Mouse (Mus musculus) retina, adult 2 months (tissue): ENCODE measurements at regions not wholly inside any gene's neighbourhood (a gene's known extent, or its start where the extent isn't known, plus 50 kb on each side); places are given as distances from the start of the nearest gene placed in this dataset.
"Not testable (repeated sequence)": the region's sequence is repeated elsewhere in the genome, so short reads cannot be mapped to it uniquely, and the experiment has no call there.

Source experiments
- DNase-seq: peaks from one replicate; pipeline ENCODE4 v3.0.0-alpha.2; 2012; ENCODE audit warnings: low read depth, low spot score

- no peak for DNase-seq
Observed at GRCm38 (mm10) chr12:28922236-28922635, 170.6 kb downstream of the Eipr1 start.

- DNase-seq, result no peak
Observed at GRCm38 (mm10) chr12:28925206-28925605, 173.6 kb downstream of the Eipr1 start.

- no peak for DNase-seq
Observed at GRCm38 (mm10) chr12:28939936-28940335, 188.3 kb downstream of the Eipr1 start.

- no peak for DNase-seq
Observed at GRCm38 (mm10) chr12:28948889-28949288, 197.3 kb downstream of the Eipr1 start.

- DNase-seq, result no peak
Observed at GRCm38 (mm10) chr12:28949307-28949706, 197.7 kb downstream of the Eipr1 start.

GRCm38 (mm10) chr12:28957155-28957554, 205.6 kb downstream of the Eipr1 start:
- no peak for DNase-seq

- no peak for DNase-seq
Observed at GRCm38 (mm10) chr12:28958661-28959060, 207.1 kb downstream of the Eipr1 start.

GRCm38 (mm10) chr12:28969671-28970379, 218.2 kb downstream of the Eipr1 start:
- no peak for DNase-seq

GRCm38 (mm10) chr12:28974571-28975041, 223.0 kb downstream of the Eipr1 start:
- DNase-seq, result no peak

- no peak for DNase-seq
Observed at GRCm38 (mm10) chr12:28975249-28975648, 223.6 kb downstream of the Eipr1 start.

- no peak for DNase-seq
Observed at GRCm38 (mm10) chr12:28979679-28980078, 228.1 kb downstream of the Eipr1 start.

GRCm38 (mm10) chr12:28986214-28986613, 234.6 kb downstream of the Eipr1 start:
- DNase-seq, result no peak

GRCm38 (mm10) chr12:28997474-28998192, 246.0 kb downstream of the Eipr1 start:
- no peak for DNase-seq

GRCm38 (mm10) chr12:28999963-29000451, 248.4 kb downstream of the Eipr1 start:
- no peak for DNase-seq

GRCm38 (mm10) chr12:29004504-29004903, 252.9 kb downstream of the Eipr1 start:
- DNase-seq, result no peak

GRCm38 (mm10) chr12:29014601-29015000, 263.0 kb downstream of the Eipr1 start:
- no peak for DNase-seq

GRCm38 (mm10) chr12:29015200-29015862, 263.7 kb downstream of the Eipr1 start:
- DNase-seq, result no peak

- no peak for DNase-seq
Observed at GRCm38 (mm10) chr12:29021152-29021551, 269.5 kb downstream of the Eipr1 start.

- DNase-seq, result no peak
Observed at GRCm38 (mm10) chr12:29028171-29028570, 276.6 kb downstream of the Eipr1 start.

GRCm38 (mm10) chr12:29029461-29029860, 277.9 kb downstream of the Eipr1 start:
- DNase-seq, result no peak

GRCm38 (mm10) chr12:29046009-29046408, 294.4 kb downstream of the Eipr1 start:
- DNase-seq, result no peak

- DNase-seq, result not testable (repeated sequence)
Observed at GRCm38 (mm10) chr12:29048596-29048995, 297.0 kb downstream of the Eipr1 start.
